Mouse (Mus musculus) forebrain, embryonic 16.5 days (tissue): ENCODE measurements around the gene Nrros. TPM values are rescaled to one million over a fixed set of nuclear protein-coding genes. Genes with fewer than 3 reads are reported as not detected.

ENCODE experiments used
- ATAC-seq: fragments of 200-750 bp; cut with Nextera tagmentation; 2 replicates; pipeline ENCODE4 v1.8.0; 2017; ENCODE audit warnings: mild to moderate bottlenecking, moderate library complexity
- H3K27ac ChIP-seq: fragments of 300-500 bp; sonication (generic); 2 replicates; pipeline ENCODE4 v1.5.1; 2014; ENCODE audit warnings: low read length, control low read depth
- H3K27me3 ChIP-seq: fragments of 300-500 bp; sonication (generic); replicated peaks from 2 replicates; pipeline ENCODE4 v1.6.1; 2014; ENCODE audit warnings: low read length; ENCODE audit not compliant: control insufficient read depth, insufficient read depth
- H3K36me3 ChIP-seq: fragments of 300-500 bp; sonication (generic); 2 replicates; pipeline ENCODE4 v1.6.1; 2014; ENCODE audit not compliant: control insufficient read depth, insufficient read depth
- H3K4me1 ChIP-seq: fragments of 300-500 bp; sonication (generic); replicated peaks from 2 replicates; pipeline ENCODE4 v1.6.1; 2014; ENCODE audit warnings: low read length; ENCODE audit not compliant: control insufficient read depth, insufficient read depth
- H3K4me2 ChIP-seq: fragments of 300-500 bp; sonication (generic); 2 replicates; pipeline ENCODE4 v1.6.1; 2014; ENCODE audit warnings: mild to moderate bottlenecking, low read length, control low read depth
- H3K4me3 ChIP-seq: fragments of 300-500 bp; sonication (generic); replicated peaks from 2 replicates; pipeline ENCODE4 v1.5.1; 2014; ENCODE audit warnings: mild to moderate bottlenecking, low read length, control low read depth
- H3K9ac ChIP-seq: fragments of 300-500 bp; sonication (generic); replicated peaks from 2 replicates; pipeline ENCODE4 v1.6.1; 2014; ENCODE audit warnings: low read depth, low read length, control low read depth
- H3K9me3 ChIP-seq: fragments of 300-500 bp; sonication (generic); 2 replicates; pipeline ENCODE4 v1.6.1; 2016; ENCODE audit warnings: low read length; ENCODE audit not compliant: control insufficient read depth
- WGBS: fragments of 180-500 bp; shearing (Covaris S2); extraction: QIAGEN DNeasy Blood & Tissue Kit; methylation state at CpG from one replicate; pipeline ENCODE4 v1.1.7; 2014; 5-methylcytosine and 5-hydroxymethylcytosine counted together
- polyA plus RNA-seq: library from polyadenylated mRNA; unstranded; fragments of >200 nt; fragmentation: Nextera tagmentation; extraction: Ambion mirVana; gene quantifications from 2 replicates; pipeline ENCODE4 v1.2.1, GENCODE M21; 2015

Gene Nrros
- polyA plus RNA-seq, 1 experiment from 2014 or later: 9.0 TPM

GRCm38 (mm10) chr16:32164396-32165027 lies 882 bp downstream of the Nrros start:
- Histone ChIP-seq H3K9me3 (no peaks in the 10 kb centered on the region), H3K27me3 (0 out of 2 replicates have a peak, but pooled peaks cover 2% of the 10 kb centered on the region), H3K9ac (no peak overlapping the region), H3K36me3 (no peaks in the 10 kb centered on the region), H3K27ac (no peak overlapping the region), H3K4me1 (peaks cover 9% of the 10 kb centered on the region), H3K4me2 (peak overlapping the region; percentile 71; the same call in 1 of the 2 replicates), H3K4me3 (peak overlapping the region; percentile 43)
- no peak for ATAC-seq
- 76% methylated on average over 19 of the region's 19 CpGs for WGBS

DNA sequence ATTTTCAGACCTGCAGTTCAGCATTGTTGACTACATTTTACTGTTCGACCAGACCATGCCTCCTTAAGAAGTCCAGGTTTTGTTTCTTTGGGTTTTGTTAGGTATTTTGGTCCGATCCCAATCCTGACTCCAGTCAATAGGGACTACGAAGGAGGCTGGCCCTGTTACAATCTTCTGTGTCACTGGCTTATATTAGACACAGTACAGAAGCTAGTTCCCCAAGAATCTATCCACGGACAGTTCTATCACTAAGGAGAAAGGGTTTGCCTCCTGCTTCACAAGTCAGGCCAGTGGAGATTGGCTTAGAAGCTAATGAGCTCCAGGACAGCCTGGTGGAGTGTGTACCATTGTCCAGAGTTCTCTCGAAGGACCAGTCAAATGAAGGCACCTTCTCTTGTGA lies 1.5 kb downstream of the Nrros start:
- no peak for ATAC-seq
- peaks cover 9% of the 10 kb centered on the region for H3K4me1 ChIP-seq
- H3K4me2 ChIP-seq: no peak overlapping the region
- H3K9me3 ChIP-seq: no peaks in the 10 kb centered on the region
- no peak overlapping the region for H3K27ac ChIP-seq
- H3K27me3 ChIP-seq: 0 out of 2 replicates have a peak, but pooled peaks cover 2% of the 10 kb centered on the region
- no peaks in the 10 kb centered on the region for H3K36me3 ChIP-seq
- 79% methylated on average over 5 of the region's 5 CpGs for WGBS
- H3K4me3 ChIP-seq: no peak overlapping the region
- H3K9ac ChIP-seq: no peak overlapping the region

DNA sequence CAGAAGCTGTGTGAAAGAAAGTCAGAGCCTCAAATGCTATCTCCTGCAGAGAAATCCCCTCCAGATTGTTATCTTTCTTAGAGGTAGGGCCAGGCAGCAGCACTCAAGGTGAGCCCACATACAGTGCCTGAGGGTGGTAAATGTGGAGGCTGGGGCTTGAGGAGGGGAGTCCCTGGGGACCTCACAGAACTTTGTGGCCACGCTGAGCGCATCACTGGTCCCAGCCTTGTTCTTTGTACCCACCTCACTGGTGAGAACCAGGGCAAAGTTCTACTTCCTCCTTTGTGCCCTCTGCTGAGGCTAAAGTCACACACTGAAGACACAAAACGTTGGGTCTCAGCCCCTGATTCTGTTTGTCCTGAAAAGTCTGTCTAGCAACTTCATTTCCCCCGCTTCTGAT lies 2.0 kb downstream of the Nrros start:
- H3K4me2 ChIP-seq: no peak overlapping the region
- no peak overlapping the region for H3K9ac ChIP-seq
- peaks cover 9% of the 10 kb centered on the region for H3K4me1 ChIP-seq
- no peak overlapping the region for H3K4me3 ChIP-seq
- no peak overlapping the region for H3K27ac ChIP-seq
- no peaks in the 10 kb centered on the region for H3K9me3 ChIP-seq
- no peak for ATAC-seq
- 82% methylated on average over 4 of the region's 4 CpGs for WGBS
- no peaks in the 10 kb centered on the region for H3K36me3 ChIP-seq
- H3K27me3 ChIP-seq: 0 out of 2 replicates have a peak, but pooled peaks cover 2% of the 10 kb centered on the region

GRCm38 (mm10) chr16:32160742-32161323 lies 4.6 kb downstream of the Nrros start:
- no peak for ATAC-seq
- no peak overlapping the region for H3K4me2 ChIP-seq
- H3K9me3 ChIP-seq: no peaks in the 10 kb centered on the region
- H3K4me3 ChIP-seq: no peak overlapping the region
- 90% methylated on average over 9 of the region's 9 CpGs for whole genome bisulfite sequencing
- H3K9ac ChIP-seq: no peak overlapping the region
- H3K27me3 ChIP-seq: 0 out of 2 replicates have a peak, but pooled peaks cover 2% of the 10 kb centered on the region
- peaks cover 14% of the 10 kb centered on the region for H3K4me1 ChIP-seq
- H3K36me3 ChIP-seq: no peaks in the 10 kb centered on the region
- H3K27ac ChIP-seq: no peak overlapping the region

DNA sequence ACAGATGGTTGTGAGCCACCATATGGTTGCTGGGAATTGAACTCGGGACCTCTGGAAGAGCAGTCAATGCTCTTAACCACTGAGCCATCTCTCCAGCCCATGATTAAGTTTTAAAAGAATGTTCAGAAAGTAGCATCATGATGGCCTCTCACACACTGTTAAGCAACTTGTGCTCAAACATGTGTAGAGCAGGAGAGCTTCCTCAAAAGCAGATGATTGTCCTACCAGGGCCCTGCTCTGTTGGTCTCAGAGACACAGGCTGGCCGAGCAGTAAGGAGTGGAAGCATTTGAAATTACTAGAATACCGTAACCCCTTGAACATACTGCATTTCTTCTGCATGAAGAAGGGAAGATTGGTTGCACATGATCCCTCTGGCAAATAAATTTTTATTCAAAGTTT lies 6.4 kb downstream of the Nrros start:
- Histone ChIP-seq H3K36me3 (no peaks in the 10 kb centered on the region), H3K27me3 (no peaks in the 10 kb centered on the region), H3K4me2 (no peak overlapping the region), H3K4me3 (no peak overlapping the region), H3K27ac (no peak overlapping the region), H3K9ac (no peak overlapping the region), H3K4me1 (peaks cover 21% of the 10 kb centered on the region), H3K9me3 (no peaks in the 10 kb centered on the region)
- WGBS: 95% methylated on average over 3 of the region's 3 CpGs
- ATAC-seq: no peak

DNA sequence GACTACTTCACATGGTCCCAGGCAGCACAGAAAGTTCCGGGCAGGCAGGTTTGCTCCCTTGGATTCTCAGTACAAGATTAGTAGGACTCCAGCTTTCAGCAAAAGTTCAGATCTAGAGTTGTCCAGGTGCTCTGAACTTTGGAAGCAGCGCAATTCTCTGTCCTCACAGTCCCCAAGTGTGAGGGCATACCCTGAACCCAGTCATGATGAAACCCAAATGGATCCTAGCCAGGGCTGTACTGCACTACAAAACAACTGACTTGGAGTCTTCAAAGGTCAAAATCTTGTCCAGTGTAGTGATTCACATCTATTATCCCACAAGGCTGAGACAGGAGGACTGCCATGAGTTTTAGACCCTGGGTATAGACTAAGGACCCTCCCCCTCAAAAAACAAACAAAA lies 8.0 kb downstream of the Nrros start:
- H3K36me3 ChIP-seq: no peaks in the 10 kb centered on the region
- H3K9me3 ChIP-seq: no peaks in the 10 kb centered on the region
- peaks cover 23% of the 10 kb centered on the region for H3K4me1 ChIP-seq
- H3K27me3 ChIP-seq: no peaks in the 10 kb centered on the region
- H3K4me2 ChIP-seq: no peak overlapping the region
- WGBS: 85% methylated on average over 2 of the region's 2 CpGs
- peak overlapping the region; percentile 69 for H3K27ac ChIP-seq
- H3K4me3 ChIP-seq: no peak overlapping the region
- no peak for ATAC-seq
- no peak overlapping the region for H3K9ac ChIP-seq

DNA sequence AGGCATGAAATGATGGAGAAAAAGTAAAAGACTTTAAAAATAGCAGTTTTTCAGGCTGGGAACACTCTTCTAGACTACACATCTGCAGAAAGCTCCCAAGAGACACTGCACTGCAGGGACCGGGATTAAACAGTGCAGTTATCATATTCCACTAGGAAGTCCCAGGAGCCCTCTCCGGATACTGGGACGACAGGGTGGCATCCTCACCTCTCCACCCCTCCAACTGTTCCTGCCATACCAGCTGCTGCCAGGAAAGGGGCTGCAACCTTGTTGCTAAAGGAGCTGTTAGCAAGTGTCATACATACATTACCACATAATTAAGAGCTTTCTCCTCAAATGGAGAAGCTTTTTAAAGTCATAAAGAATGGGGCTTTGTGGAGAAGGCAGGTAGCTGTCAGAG lies 8.7 kb downstream of the Nrros start:
- WGBS: 48% methylated on average over 3 of the region's 3 CpGs
- H3K36me3 ChIP-seq: no peaks in the 10 kb centered on the region
- no peaks in the 10 kb centered on the region for H3K9me3 ChIP-seq
- H3K27ac ChIP-seq: peak overlapping the region; percentile 69
- no peak overlapping the region for H3K9ac ChIP-seq
- peaks cover 23% of the 10 kb centered on the region for H3K4me1 ChIP-seq
- no peak overlapping the region for H3K4me2 ChIP-seq
- H3K4me3 ChIP-seq: no peak overlapping the region
- no peaks in the 10 kb centered on the region for H3K27me3 ChIP-seq
- ATAC-seq: peak; percentile 67

DNA sequence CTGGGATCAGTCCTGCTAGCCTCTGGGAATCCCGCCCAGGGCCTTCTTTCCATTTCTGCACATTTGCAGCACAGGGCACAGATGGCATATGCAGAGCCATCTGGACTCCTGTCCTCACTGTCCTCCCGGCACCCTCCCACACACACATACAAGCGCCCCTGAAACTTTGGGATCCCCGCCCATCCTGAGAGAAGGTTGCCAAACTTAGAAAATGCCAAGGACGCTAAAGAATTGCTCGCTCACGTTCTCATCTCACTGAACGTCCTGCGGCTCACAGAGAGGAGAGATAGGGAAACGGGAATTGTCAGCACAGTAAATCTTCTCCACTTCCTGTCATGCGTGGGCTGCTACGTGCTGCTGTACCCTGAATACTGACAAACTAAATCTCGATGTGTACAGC lies 11.0 kb downstream of the Nrros start:
- peak; percentile 86 for ATAC-seq
- 56% methylated on average over 13 of the region's 13 CpGs for WGBS
- H3K27ac ChIP-seq: peak overlapping the region; percentile 42
- H3K4me3 ChIP-seq: no peak overlapping the region
- H3K36me3 ChIP-seq: no peaks in the 10 kb centered on the region
- H3K4me1 ChIP-seq: peaks cover 23% of the 10 kb centered on the region
- H3K27me3 ChIP-seq: no peaks in the 10 kb centered on the region
- no peak overlapping the region; the same call in 1 of the 2 replicates for H3K9ac ChIP-seq
- no peak overlapping the region for H3K4me2 ChIP-seq
- no peaks in the 10 kb centered on the region for H3K9me3 ChIP-seq

GRCm38 (mm10) chr16:32153976-32154375 lies 11.4 kb downstream of the Nrros start:
- Histone ChIP-seq H3K9me3 (no peaks in the 10 kb centered on the region), H3K36me3 (no peaks in the 10 kb centered on the region), H3K9ac (no peak overlapping the region), H3K4me3 (no peak overlapping the region), H3K4me1 (peaks cover 23% of the 10 kb centered on the region), H3K27me3 (no peaks in the 10 kb centered on the region), H3K4me2 (no peak overlapping the region), H3K27ac (peak overlapping the region; percentile 8; the same call in 1 of the 2 replicates)
- 68% methylated on average over 1 of the region's 1 CpGs for WGBS
- no peak for ATAC-seq
